Mouse (Mus musculus) adrenal gland, postnatal 36 days (tissue): Measurements from ENCODE around the gene Xntrpc. TPM values are rescaled to one million over a fixed set of nuclear protein-coding genes. Genes with fewer than 3 reads are reported as not detected.
A peak's percentile ranks its signal among the peaks of the same experiment; 100 is the strongest.

ENCODE experiments used
- DNase-seq, 2 experiments: peaks; one replicate each; pipeline ENCODE4 v3.0.0; 2021; ENCODE audit warnings: mixed read lengths in 1 of 2
- total RNA-seq, 2 experiments: library from RNA; stranded (reverse); gene quantifications; 2 replicates each; pipeline ENCODE4 v1.2.3; 2021

Xntrpc gene
- total RNA-seq, 2 experiments from 2014 or later, result 0.70 to 1.0 TPM

GRCm38 (mm10) chr7:102081784-102082183 lies 16.3 kb downstream of the Xntrpc start:
- DNase-seq, result no peak

- DNase-seq, result no peak
These were observed 17.3 kb downstream of the Xntrpc start, which contains the start of gene Trpc2 for GRCm38 (mm10) chr7:102082816-102083215. Trpc2 (plus strand) TSS chr7:102083116.

GRCm38 (mm10) chr7:102084041-102084696 lies 18.7 kb downstream of the Xntrpc start:
- no peak for DNase-seq

GRCm38 (mm10) chr7:102087336-102087735 lies 21.8 kb downstream of the Xntrpc start:
- no peak for DNase-seq

- DNase-seq, result no peak
These were observed 34.5 kb downstream of the Xntrpc start for GRCm38 (mm10) chr7:102099760-102100661.

- DNase-seq, result no peak
These were observed 35.4 kb downstream of the Xntrpc start for GRCm38 (mm10) chr7:102100868-102101267.

- no peak for DNase-seq
These were observed 36.0 kb downstream of the Xntrpc start, which contains the start of gene Art1 for GRCm38 (mm10) chr7:102101487-102101886. Art1 (plus strand) TSS chr7:102101743.

GRCm38 (mm10) chr7:102102241-102102640 lies 36.7 kb downstream of the Xntrpc start:
- DNase-seq, result no peak

- DNase-seq, result peak in 1 of 2 experiments; percentile 36
These were observed 37.2 kb downstream of the Xntrpc start for GRCm38 (mm10) chr7:102102696-102103095.

GRCm38 (mm10) chr7:102103555-102103954 lies 38.0 kb downstream of the Xntrpc start:
- DNase-seq, result no peak

- no peak for DNase-seq
These were observed 38.6 kb downstream of the Xntrpc start for GRCm38 (mm10) chr7:102104126-102104525.

- no peak for DNase-seq
These were observed 41.2 kb downstream of the Xntrpc start for GRCm38 (mm10) chr7:102106700-102107141.

- DNase-seq, result no peak
These were observed 42.7 kb downstream of the Xntrpc start for GRCm38 (mm10) chr7:102108206-102108605.

- DNase-seq, result no peak
These were observed 43.7 kb downstream of the Xntrpc start, which contains the start of gene Art5 for GRCm38 (mm10) chr7:102109171-102109570. Art5 (minus strand) TSS chr7:102109489.

- DNase-seq, result no peak
These were observed 44.2 kb downstream of the Xntrpc start for GRCm38 (mm10) chr7:102109746-102110145.

GRCm38 (mm10) chr7:102113151-102113729 lies 47.7 kb downstream of the Xntrpc start:
- DNase-seq, result no peak

- no peak for DNase-seq
These were observed 51.2 kb downstream of the Xntrpc start, which contains the start of gene Chrna10 for GRCm38 (mm10) chr7:102116579-102117331. Chrna10 (minus strand) TSS chr7:102116828.

- no peak for DNase-seq
These were observed 51.9 kb downstream of the Xntrpc start for GRCm38 (mm10) chr7:102117382-102117781.

- no peak for DNase-seq
These were observed 54.8 kb downstream of the Xntrpc start for GRCm38 (mm10) chr7:102120326-102120725.

- DNase-seq, result no peak
These were observed 66.9 kb downstream of the Xntrpc start for GRCm38 (mm10) chr7:102132395-102132794.

GRCm38 (mm10) chr7:102137464-102137863 lies 72.0 kb downstream of the Xntrpc start:
- DNase-seq, result peak; percentile 38 to 43

GRCm38 (mm10) chr7:102137898-102138297 lies 72.4 kb downstream of the Xntrpc start:
- DNase-seq, result no peak
